Mouse (Mus musculus): Measurements from ENCODE around the gene Lsp1.

GRCm38 (mm10) chr7:142525342-142526178 lies 65.0 kb downstream of the Lsp1 start:
- TF ChIP-seq CTCF (IDR thresholded peaks at IDR 0.05; ENCODE audit: low read depth, low read length) (no peak), GATA1 (IDR thresholded peaks at IDR 0.05; ENCODE audit: borderline replicate concordance, low read length) (no peak)

Data from G1E (cell line).